Mouse (Mus musculus): ENCODE measurements around the gene Olfr1388. TPM values are rescaled to one million over a fixed set of nuclear protein-coding genes. Genes with fewer than 3 reads are reported as not detected.
"Not testable (repeated sequence)": the region's sequence is repeated elsewhere in the genome, so short reads cannot be mapped to it uniquely, and the experiment has no call there.

Gene Olfr1388
- 0.02 and 0.04 TPM in 2 replicates for polyA plus RNA-seq (2012; rRNA removed)

- no peak for DNase-seq
- H3K36me3 ChIP-seq (ENCODE audit: control insufficient read depth, insufficient read depth, low read length), result no peaks in the 10 kb centered on the region
- H3K4me3 ChIP-seq (ENCODE audit: insufficient read depth, low read depth, low read length), result no peak within 1 kb of the TSS
- no peak within 1 kb of the TSS for H3K27ac ChIP-seq (ENCODE audit: insufficient read depth, low read depth, low read length)
- H3K4me1 ChIP-seq (ENCODE audit: control insufficient read depth, insufficient read depth, low read length), result no peaks in the 10 kb centered on the region
- H3K27me3 ChIP-seq (replicated peaks; ENCODE audit: control insufficient read depth, insufficient read depth, low read length), result no peaks in the 10 kb centered on the region
- TF ChIP-seq POLR2A (IDR thresholded peaks at IDR 0.05; ENCODE audit: low read depth, low read length) (no peak), CTCF (conservative IDR thresholded peaks at IDR 0.05; ENCODE audit: insufficient read depth, insufficient read length, low read depth, low read length) (no peak)
- 51% methylated on average over 3 of the region's 3 CpGs for WGBS
These were observed at the start of gene Olfr1388 for GRCm38 (mm10) chr11:49436411-49436810. TSS of gene Olfr1388 (plus strand) at chr11:49436624.

GRCm38 (mm10) chr11:49392707-49393106, 43.7 kb upstream of the Olfr1388 start:
- not testable (repeated sequence) for H3K27ac ChIP-seq (ENCODE audit: insufficient read depth, low read depth, low read length); H3K4me3 ChIP-seq (ENCODE audit: insufficient read depth, low read depth, low read length); DNase-seq; H3K4me1 ChIP-seq (ENCODE audit: control insufficient read depth, insufficient read depth, low read length); H3K27me3 ChIP-seq (replicated peaks; ENCODE audit: control insufficient read depth, insufficient read depth, low read length); H3K36me3 ChIP-seq (ENCODE audit: control insufficient read depth, insufficient read depth, low read length)
- WGBS, result 73% methylated on average over 1 of the region's 1 CpGs

- H3K27me3 ChIP-seq (replicated peaks; ENCODE audit: control insufficient read depth, insufficient read depth, low read length), result no peaks in the 10 kb centered on the region
- 74% methylated on average over 3 of the region's 3 CpGs for WGBS
These were observed 29.6 kb upstream of the Olfr1388 start for GRCm38 (mm10) chr11:49406784-49407183.

GRCm38 (mm10) chr11:49410540-49410939, 25.9 kb upstream of the Olfr1388 start:
- Histone ChIP-seq H3K36me3 (ENCODE audit: control insufficient read depth, insufficient read depth, low read length) (no peaks in the 10 kb centered on the region), H3K4me1 (ENCODE audit: control insufficient read depth, insufficient read depth, low read length) (no peaks in the 10 kb centered on the region), H3K27me3 (replicated peaks; ENCODE audit: control insufficient read depth, insufficient read depth, low read length) (no peaks in the 10 kb centered on the region), H3K4me3 (ENCODE audit: insufficient read depth, low read depth, low read length) (no peak overlapping the region), H3K27ac (ENCODE audit: insufficient read depth, low read depth, low read length) (no peak overlapping the region)
- TF ChIP-seq POLR2A (IDR thresholded peaks at IDR 0.05; ENCODE audit: low read depth, low read length) (no peak), CTCF (conservative IDR thresholded peaks at IDR 0.05; ENCODE audit: insufficient read depth, insufficient read length, low read depth, low read length) (0 out of 2 replicates have a peak, but pooled peaks have one; percentile 8)
- WGBS, result 39% methylated on average over 1 of the region's 1 CpGs
- DNase-seq, result peak; percentile 65

More at GRCm38 (mm10) chr11:49406784-49407183, 29.6 kb upstream of the Olfr1388 start:
- Histone ChIP-seq H3K4me1 (ENCODE audit: control insufficient read depth, insufficient read depth, low read length) (no peaks in the 10 kb centered on the region), H3K27ac (ENCODE audit: insufficient read depth, low read depth, low read length) (no peak overlapping the region), H3K36me3 (ENCODE audit: control insufficient read depth, insufficient read depth, low read length) (no peaks in the 10 kb centered on the region), H3K4me3 (ENCODE audit: insufficient read depth, low read depth, low read length) (no peak overlapping the region)
- TF ChIP-seq POLR2A (IDR thresholded peaks at IDR 0.05; ENCODE audit: low read depth, low read length) (no peak), CTCF (conservative IDR thresholded peaks at IDR 0.05; ENCODE audit: insufficient read depth, insufficient read length, low read depth, low read length) (no peak)
- no peak for DNase-seq

GRCm38 (mm10) chr11:49422767-49423166, 13.7 kb upstream of the Olfr1388 start, which contains the start of gene Olfr1389:
TSS of gene Olfr1389 (plus strand) at chr11:49423067.
- no peaks in the 10 kb centered on the region for H3K36me3 ChIP-seq (ENCODE audit: control insufficient read depth, insufficient read depth, low read length)
- 91% methylated on average over 2 of the region's 2 CpGs for WGBS

GRCm38 (mm10) chr11:49425257-49425927, 11.0 kb upstream of the Olfr1388 start:
- DNase-seq, result no peak
- Histone ChIP-seq H3K36me3 (ENCODE audit: control insufficient read depth, insufficient read depth, low read length) (no peaks in the 10 kb centered on the region), H3K27me3 (replicated peaks; ENCODE audit: control insufficient read depth, insufficient read depth, low read length) (no peaks in the 10 kb centered on the region), H3K4me3 (ENCODE audit: insufficient read depth, low read depth, low read length) (no peak overlapping the region), H3K4me1 (ENCODE audit: control insufficient read depth, insufficient read depth, low read length) (no peaks in the 10 kb centered on the region), H3K27ac (ENCODE audit: insufficient read depth, low read depth, low read length) (no peak overlapping the region)
- 90% methylated on average over 1 of the region's 1 CpGs for WGBS
- no peak for TF ChIP-seq CTCF (conservative IDR thresholded peaks at IDR 0.05; ENCODE audit: insufficient read depth, insufficient read length, low read depth, low read length)
- TF ChIP-seq POLR2A (IDR thresholded peaks at IDR 0.05; ENCODE audit: low read depth, low read length), result no peak

More at GRCm38 (mm10) chr11:49422767-49423166, 13.7 kb upstream of the Olfr1388 start, which contains the start of gene Olfr1389:
- no peak within 1 kb of the TSS for H3K27ac ChIP-seq (ENCODE audit: insufficient read depth, low read depth, low read length)
- no peak within 1 kb of the TSS for H3K4me3 ChIP-seq (ENCODE audit: insufficient read depth, low read depth, low read length)
- H3K4me1 ChIP-seq (ENCODE audit: control insufficient read depth, insufficient read depth, low read length), result no peaks in the 10 kb centered on the region
- TF ChIP-seq CTCF (conservative IDR thresholded peaks at IDR 0.05; ENCODE audit: insufficient read depth, insufficient read length, low read depth, low read length) (no peak), POLR2A (IDR thresholded peaks at IDR 0.05; ENCODE audit: low read depth, low read length) (no peak)
- DNase-seq, result no peak
- H3K27me3 ChIP-seq (replicated peaks; ENCODE audit: control insufficient read depth, insufficient read depth, low read length), result no peaks in the 10 kb centered on the region

GRCm38 (mm10) chr11:49429641-49430040, 6.8 kb upstream of the Olfr1388 start:
- Histone ChIP-seq H3K4me3 (ENCODE audit: insufficient read depth, low read depth, low read length) (no peak overlapping the region), H3K36me3 (ENCODE audit: control insufficient read depth, insufficient read depth, low read length) (no peaks in the 10 kb centered on the region), H3K27me3 (replicated peaks; ENCODE audit: control insufficient read depth, insufficient read depth, low read length) (no peaks in the 10 kb centered on the region), H3K4me1 (ENCODE audit: control insufficient read depth, insufficient read depth, low read length) (no peaks in the 10 kb centered on the region), H3K27ac (ENCODE audit: insufficient read depth, low read depth, low read length) (no peak overlapping the region)
- 84% methylated on average over 2 of the region's 2 CpGs for WGBS
- no peak for DNase-seq
- TF ChIP-seq POLR2A (IDR thresholded peaks at IDR 0.05; ENCODE audit: low read depth, low read length) (no peak), CTCF (conservative IDR thresholded peaks at IDR 0.05; ENCODE audit: insufficient read depth, insufficient read length, low read depth, low read length) (no peak)

Measured in kidney, adult 2 months (tissue).